Mouse (Mus musculus) MEL (cell line): Measurements from ENCODE around the gene P3h2. TPM values are rescaled to one million over a fixed set of nuclear protein-coding genes. Genes with fewer than 3 reads are reported as not detected.

Experiments
- DNase-seq: peaks from one replicate; pipeline ENCODE4 v3.0.0; 2011; ENCODE audit warnings: low read depth, low spot score
- H3K27ac ChIP-seq: 2 replicates; pipeline ENCODE4 v1.5.1; 2012; ENCODE audit warnings: low read depth, mild to moderate bottlenecking, control low read depth, low read length, moderate library complexity; ENCODE audit not compliant: control insufficient read depth
- H3K27me3 ChIP-seq, 2 experiments: fragments of 150-350 bp in 1 of 2; sonication (generic) in 1 of 2; 2 replicates each; pipeline ENCODE4 v1.6.1; 2012; ENCODE audit warnings: low read length in 2 of 2, mild to moderate bottlenecking in 2 of 2, improper control_type of control experiment in 1 of 2, moderate library complexity in 1 of 2; ENCODE audit not compliant: insufficient read depth in 2 of 2, control insufficient read depth in 1 of 2
- H3K36me3 ChIP-seq, 2 experiments: 2 replicates each; pipeline ENCODE4 v1.6.1; 2012 to 2014; ENCODE audit warnings: low read length in 2 of 2, improper control_type of control experiment in 1 of 2, inconsistent platforms in 1 of 2, mild to moderate bottlenecking in 1 of 2; ENCODE audit not compliant: insufficient read depth in 2 of 2, control insufficient read depth in 1 of 2
- H3K4me1 ChIP-seq, 2 experiments: fragments of 150-350 bp in 1 of 2; sonication (generic) in 1 of 2; 2 replicates each; pipeline ENCODE4 v1.6.1; 2012; ENCODE audit warnings: low read length in 2 of 2, improper control_type of control experiment in 1 of 2, mild to moderate bottlenecking in 1 of 2; ENCODE audit not compliant: insufficient read depth in 2 of 2, control insufficient read depth in 1 of 2
- H3K4me3 ChIP-seq, 2 experiments: fragments of 150-350 bp in 1 of 2; sonication (generic) in 1 of 2; 2 replicates each; pipeline ENCODE4 v1.5.1; 2012; ENCODE audit warnings: low read depth in 2 of 2, low read length in 2 of 2, mild to moderate bottlenecking in 2 of 2, moderate library complexity in 2 of 2, control low read depth in 1 of 2, improper control_type of control experiment in 1 of 2; ENCODE audit not compliant: control insufficient read depth in 1 of 2, insufficient read depth in 1 of 2
- H3K79me2 ChIP-seq: 2 replicates; pipeline ENCODE4 v1.6.1; 2012; ENCODE audit warnings: mild to moderate bottlenecking, low read length, moderate library complexity; ENCODE audit not compliant: control insufficient read depth, poor library complexity, insufficient read depth
- H3K9ac ChIP-seq: 2 replicates; pipeline ENCODE4 v1.6.1; 2012; ENCODE audit warnings: low read depth, mild to moderate bottlenecking, control low read depth, low read length, moderate library complexity; ENCODE audit not compliant: control insufficient read depth, poor library complexity, severe bottlenecking
- H3K9me3 ChIP-seq: fragments of 150-350 bp; sonication (generic); replicated peaks from 2 replicates; pipeline ENCODE4 v1.6.1; 2012; ENCODE audit warnings: mild to moderate bottlenecking, low read length, improper control_type of control experiment, moderate library complexity; ENCODE audit not compliant: insufficient read depth
- BHLHE40 ChIP-seq: IDR thresholded peaks from 2 replicates; pipeline ENCODE4 v1.6.1; 2012; ENCODE audit warnings: low read depth, mild to moderate bottlenecking, inconsistent platforms, low read length, improper control_type of control experiment, borderline replicate concordance
- CHD1 ChIP-seq: IDR thresholded peaks from 2 replicates; pipeline ENCODE4 v1.6.1; 2012; ENCODE audit warnings: low read depth, mild to moderate bottlenecking, inconsistent platforms, low read length, improper control_type of control experiment
- CHD2 ChIP-seq: IDR thresholded peaks from 2 replicates; pipeline ENCODE4 v1.6.1; 2011; ENCODE audit warnings: low read length, improper control_type of control experiment
- CTCF ChIP-seq, 3 experiments: IDR thresholded peaks in 2 of 3; conservative IDR thresholded peaks in 1 of 3; 2 replicates each; pipeline ENCODE4 v1.5.1; 2011 to 2012; ENCODE audit warnings: low read length in 3 of 3, low read depth in 2 of 3, mild to moderate bottlenecking in 2 of 3, improper control_type of control experiment in 1 of 3, inconsistent platforms in 1 of 3, mixed read lengths in 1 of 3, moderate library complexity in 1 of 3; ENCODE audit not compliant: control insufficient read depth in 1 of 3, insufficient read depth in 1 of 3, poor library complexity in 1 of 3, severe bottlenecking in 1 of 3
- E2F4 ChIP-seq: IDR thresholded peaks from 2 replicates; pipeline ENCODE4 v1.6.1; 2011; ENCODE audit warnings: low read depth, low read length, improper control_type of control experiment, borderline replicate concordance
- ELF1 ChIP-seq: IDR thresholded peaks from 2 replicates; pipeline ENCODE4 v1.6.1; 2014; ENCODE audit warnings: low read depth, mild to moderate bottlenecking, inconsistent platforms, low read length, improper control_type of control experiment, moderate library complexity
- EP300 ChIP-seq, 2 experiments: IDR thresholded peaks; 2 replicates each; pipeline ENCODE4 v1.6.1; 2011; ENCODE audit warnings: improper control_type of control experiment in 2 of 2, low read length in 2 of 2, low read depth in 1 of 2, mild to moderate bottlenecking in 1 of 2
- ETS1 ChIP-seq: IDR thresholded peaks from 2 replicates; pipeline ENCODE4 v1.6.1; 2012; ENCODE audit warnings: low read depth, mild to moderate bottlenecking, inconsistent platforms, low read length, improper control_type of control experiment, moderate library complexity
- GABPA ChIP-seq: IDR thresholded peaks from 2 replicates; pipeline ENCODE4 v1.6.1; 2012; ENCODE audit warnings: low read depth, mild to moderate bottlenecking, inconsistent platforms, low read length, improper control_type of control experiment, moderate library complexity
- HCFC1 ChIP-seq: IDR thresholded peaks from 2 replicates; pipeline ENCODE4 v1.6.1; 2012; ENCODE audit warnings: low read depth, mild to moderate bottlenecking, inconsistent platforms, low read length, improper control_type of control experiment, moderate library complexity
- JUND ChIP-seq: IDR thresholded peaks from 2 replicates; pipeline ENCODE4 v1.6.1; 2011; ENCODE audit warnings: low read depth, mild to moderate bottlenecking, improper control_type of control experiment, low read length
- KAT2A ChIP-seq: conservative IDR thresholded peaks from 2 replicates; pipeline ENCODE4 v1.6.1; 2012; ENCODE audit warnings: low read depth, low read length, improper control_type of control experiment, inconsistent platforms
- MAFK ChIP-seq: IDR thresholded peaks from 2 replicates; pipeline ENCODE4 v1.6.1; 2011; ENCODE audit warnings: low read depth, mild to moderate bottlenecking, low read length, improper control_type of control experiment, borderline replicate concordance
- MAX ChIP-seq: IDR thresholded peaks from 2 replicates; pipeline ENCODE4 v1.6.1; 2011; ENCODE audit warnings: low read length, improper control_type of control experiment
- MYB ChIP-seq: IDR thresholded peaks from 2 replicates; pipeline ENCODE4 v1.6.1; 2011; ENCODE audit warnings: mild to moderate bottlenecking, low read depth, low read length, improper control_type of control experiment
- NELFE ChIP-seq: IDR thresholded peaks from 2 replicates; pipeline ENCODE4 v1.6.1; 2011; ENCODE audit warnings: low read depth, low read length, improper control_type of control experiment
- NRF1 ChIP-seq: IDR thresholded peaks from 2 replicates; pipeline ENCODE4 v1.6.1; 2014; ENCODE audit warnings: low read depth, mild to moderate bottlenecking, inconsistent platforms, low read length, improper control_type of control experiment, moderate library complexity; ENCODE audit not compliant: poor library complexity, insufficient read depth, severe bottlenecking
- POLR2AphosphoS2 ChIP-seq: IDR thresholded peaks from 2 replicates; pipeline ENCODE4 v1.6.1; 2011; ENCODE audit warnings: low read length, improper control_type of control experiment
- RCOR1 ChIP-seq: IDR thresholded peaks from 2 replicates; pipeline ENCODE4 v1.6.1; 2012; ENCODE audit warnings: low read depth, mild to moderate bottlenecking, inconsistent platforms, low read length, improper control_type of control experiment
- SIN3A ChIP-seq: IDR thresholded peaks from 2 replicates; pipeline ENCODE4 v1.6.1; 2012; ENCODE audit warnings: low read length, improper control_type of control experiment, inconsistent platforms
- SMC3 ChIP-seq: IDR thresholded peaks from 2 replicates; pipeline ENCODE4 v1.6.1; 2011; ENCODE audit warnings: low read depth, low read length, improper control_type of control experiment
- TAL1 ChIP-seq: IDR thresholded peaks from 2 replicates; pipeline ENCODE4 v1.6.1; 2012; ENCODE audit warnings: mild to moderate bottlenecking, inconsistent platforms, low read length, moderate library complexity, mixed read lengths
- TCF12 ChIP-seq: IDR thresholded peaks from 2 replicates; pipeline ENCODE4 v1.6.1; 2014; ENCODE audit warnings: low read depth, mild to moderate bottlenecking, inconsistent platforms, low read length, improper control_type of control experiment, moderate library complexity
- USF2 ChIP-seq, 2 experiments: IDR thresholded peaks; 2 replicates each; pipeline ENCODE4 v1.6.1; 2011 to 2012; ENCODE audit warnings: improper control_type of control experiment in 2 of 2, low read length in 2 of 2, borderline replicate concordance in 1 of 2, inconsistent platforms in 1 of 2, low read depth in 1 of 2, mild to moderate bottlenecking in 1 of 2; ENCODE audit not compliant: insufficient read depth in 1 of 2
- ZKSCAN1 ChIP-seq: IDR thresholded peaks from 2 replicates; pipeline ENCODE4 v1.6.1; 2012; ENCODE audit warnings: low read depth, mild to moderate bottlenecking, inconsistent platforms, low read length, improper control_type of control experiment, moderate library complexity
- ZNF384 ChIP-seq: IDR thresholded peaks from 2 replicates; pipeline ENCODE4 v1.6.1; 2012; ENCODE audit warnings: low read depth, mild to moderate bottlenecking, inconsistent platforms, low read length, improper control_type of control experiment
- polyA plus RNA-seq, 2 experiments: library from polyadenylated mRNA; stranded (reverse) in 1 of 2; unstranded in 1 of 2; fragments of >175 nt in 1 of 2; fragments of >200 nt in 1 of 2; gene quantifications; 2 replicates each; pipeline versions ENCODE4 v1.2.1 to v1.2.4; 2012; ENCODE audit warnings: low replicate concordance in 2 of 2, low read depth in 1 of 2; ENCODE audit not compliant: insufficient read length in 2 of 2, insufficient read depth in 1 of 2, missing spikeins in 1 of 2
- total RNA-seq: library from RNA; depleted of rRNA; stranded (reverse); fragments of 300-350 nt; gene quantifications from 2 replicates; pipeline ENCODE4 v1.2.3, GENCODE M21; 2012

P3h2 gene
- total and polyA plus RNA-seq, 3 experiments, result not detected

GRCm38 (mm10) chr16:26035525-26035924 is 70.1 kb downstream of the P3h2 start:
- H3K4me3 ChIP-seq, result no peak overlapping the region
- DNase-seq, result no peak
- H3K27me3 ChIP-seq, result no peaks in the 10 kb centered on the region
- H3K9me3 ChIP-seq, result no peaks in the 10 kb centered on the region
- TF ChIP-seq NELFE, result no peak
- TF ChIP-seq MYB, result no peak
- no peak for TF ChIP-seq TAL1
- no peak for TF ChIP-seq JUND
- H3K27ac ChIP-seq, result no peak overlapping the region
- H3K9ac ChIP-seq, result no peak overlapping the region
- H3K4me1 ChIP-seq, result no peaks in the 10 kb centered on the region
- H3K36me3 ChIP-seq, result no peaks in the 10 kb centered on the region
- no peaks in the 10 kb centered on the region for H3K79me2 ChIP-seq

DNA sequence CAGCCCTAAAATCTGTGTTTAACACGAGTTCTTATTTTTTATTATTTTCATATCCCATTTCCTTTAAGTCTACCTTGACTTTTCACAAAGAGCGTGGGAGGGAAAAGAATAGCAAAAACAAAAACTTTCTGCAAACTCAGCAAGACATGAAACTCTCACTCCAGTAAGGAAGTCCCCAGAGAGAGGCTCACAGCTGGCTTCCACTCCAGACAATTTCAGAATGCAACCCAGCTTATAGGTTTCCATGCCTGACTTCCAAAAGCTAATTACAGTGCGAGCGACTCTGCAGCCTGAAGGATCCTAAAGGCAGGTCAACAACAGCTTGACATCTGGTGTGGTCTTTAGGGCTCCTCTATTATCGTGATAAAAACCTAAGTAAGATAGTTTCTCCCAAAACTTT is 70.5 kb downstream of the P3h2 start:
- H3K9ac ChIP-seq, result no peak overlapping the region
- no peaks in the 10 kb centered on the region for H3K79me2 ChIP-seq
- no peaks in the 10 kb centered on the region for H3K36me3 ChIP-seq
- no peak overlapping the region for H3K27ac ChIP-seq
- TF ChIP-seq BHLHE40 (no peak), EP300 (IDR thresholded peaks at IDR 0.05; ENCODE audit: low read depth in 1 of 2, low read length in 2 of 2) (no peak), SMC3 (no peak), TAL1 (no peak), NELFE (no peak), ZKSCAN1 (no peak), ZNF384 (no peak), POLR2AphosphoS2 (no peak), CHD2 (no peak), MYB (no peak)
- H3K4me1 ChIP-seq, result no peaks in the 10 kb centered on the region
- no peaks in the 10 kb centered on the region for H3K9me3 ChIP-seq
- no peaks in the 10 kb centered on the region for H3K27me3 ChIP-seq
- no peak overlapping the region for H3K4me3 ChIP-seq
- DNase-seq, result no peak

GRCm38 (mm10) chr16:26029424-26030012 is 76.1 kb downstream of the P3h2 start:
- no peaks in the 10 kb centered on the region for H3K27me3 ChIP-seq
- H3K79me2 ChIP-seq, result no peaks in the 10 kb centered on the region
- H3K4me3 ChIP-seq, result no peak overlapping the region
- no peak overlapping the region for H3K27ac ChIP-seq
- no peaks in the 10 kb centered on the region for H3K9me3 ChIP-seq
- DNase-seq, result no peak
- H3K36me3 ChIP-seq, result no peaks in the 10 kb centered on the region
- H3K4me1 ChIP-seq, result no peaks in the 10 kb centered on the region
- no peak overlapping the region for H3K9ac ChIP-seq
- TF ChIP-seq TCF12, result no peak
- no peak for TF ChIP-seq SIN3A
- TF ChIP-seq SMC3, result no peak
- TF ChIP-seq CTCF (IDR thresholded peaks at IDR 0.05 in 2 of 3, conservative IDR thresholded peaks at IDR 0.05 in 1 of 3; ENCODE audit: control insufficient read depth in 1 of 3, insufficient read depth in 1 of 3, low read depth in 2 of 3, low read length in 3 of 3, poor library complexity in 1 of 3, severe bottlenecking in 1 of 3), result no peak
- no peak for TF ChIP-seq HCFC1
- TF ChIP-seq USF2 (IDR thresholded peaks at IDR 0.05; ENCODE audit: borderline replicate concordance in 1 of 2, insufficient read depth in 1 of 2, low read depth in 1 of 2, low read length in 2 of 2), result no peak
- TF ChIP-seq ELF1, result no peak
- no peak for TF ChIP-seq E2F4
- TF ChIP-seq ZNF384, result no peak
- TF ChIP-seq POLR2AphosphoS2, result no peak
- TF ChIP-seq GABPA, result no peak
- TF ChIP-seq MAX, result no peak
- TF ChIP-seq ETS1, result no peak
- no peak for TF ChIP-seq EP300 (IDR thresholded peaks at IDR 0.05; ENCODE audit: low read depth in 1 of 2, low read length in 2 of 2)
- TF ChIP-seq MAFK, result no peak
- TF ChIP-seq NRF1, result no peak
- TF ChIP-seq RCOR1, result no peak
- TF ChIP-seq KAT2A, result no peak
- no peak for TF ChIP-seq CHD1
